Mouse (Mus musculus) kidney, embryonic 14.5 days (tissue): ENCODE measurements around the gene Gclc. TPM values are rescaled to one million over a fixed set of nuclear protein-coding genes. Genes with fewer than 3 reads are reported as not detected.
A peak's percentile ranks its signal among the peaks of the same experiment; 100 is the strongest.

Experiments
- ATAC-seq: fragments of 200-750 bp; cut with Nextera tagmentation; 2 replicates; pipeline ENCODE4 v1.8.0; 2017; ENCODE audit warnings: moderate number of reproducible peaks, mild to moderate bottlenecking, moderate TSS enrichment, moderate library complexity; ENCODE audit not compliant: low FRiP score, low TSS enrichment
- H3K27ac ChIP-seq: fragments of 300-500 bp; sonication (generic); 2 replicates; pipeline ENCODE4 v1.5.1; 2014; ENCODE audit warnings: low read depth, mild to moderate bottlenecking, low read length, moderate library complexity, mixed read lengths
- H3K27me3 ChIP-seq: fragments of 300-500 bp; sonication (generic); 2 replicates; pipeline ENCODE4 v1.6.1; 2014; ENCODE audit warnings: mild to moderate bottlenecking, low read length; ENCODE audit not compliant: control insufficient read depth, insufficient read depth
- H3K36me3 ChIP-seq: fragments of 300-500 bp; sonication (generic); 2 replicates; pipeline ENCODE4 v1.6.1; 2014; ENCODE audit warnings: low read length, mixed read lengths; ENCODE audit not compliant: control insufficient read depth, insufficient read depth
- H3K4me1 ChIP-seq: fragments of 300-500 bp; sonication (generic); 2 replicates; pipeline ENCODE4 v1.6.1; 2014; ENCODE audit warnings: low read length, mixed read lengths; ENCODE audit not compliant: control insufficient read depth, insufficient read depth
- H3K4me2 ChIP-seq: fragments of 300-500 bp; sonication (generic); replicated peaks from 2 replicates; pipeline ENCODE4 v1.6.1; 2014; ENCODE audit warnings: low read depth, mild to moderate bottlenecking, low read length
- H3K4me3 ChIP-seq: fragments of 300-500 bp; sonication (generic); 2 replicates; pipeline ENCODE4 v1.5.1; 2014; ENCODE audit warnings: mild to moderate bottlenecking, low read length
- H3K9ac ChIP-seq: fragments of 300-500 bp; sonication (generic); 2 replicates; pipeline ENCODE4 v1.6.1; 2014; ENCODE audit warnings: low read depth, mild to moderate bottlenecking, low read length, moderate library complexity
- H3K9me3 ChIP-seq: fragments of 300-500 bp; sonication (generic); 2 replicates; pipeline ENCODE4 v1.6.1; 2016; ENCODE audit warnings: low read length; ENCODE audit not compliant: control insufficient read depth
- WGBS: fragments of 180-500 bp; shearing (Covaris S2); extraction: QIAGEN DNeasy Blood & Tissue Kit; methylation state at CpG from one replicate; pipeline ENCODE4 v1.1.7; 2014; 5-methylcytosine and 5-hydroxymethylcytosine counted together
- polyA plus RNA-seq: library from polyadenylated mRNA; unstranded; fragments of >200 nt; fragmentation: Nextera tagmentation; extraction: Ambion mirVana; gene quantifications from 2 replicates; pipeline ENCODE4 v1.2.1, GENCODE M21; 2014

Gclc gene
- polyA plus RNA-seq, result 21.1 and 30.0 TPM in 2 replicates

DNA sequence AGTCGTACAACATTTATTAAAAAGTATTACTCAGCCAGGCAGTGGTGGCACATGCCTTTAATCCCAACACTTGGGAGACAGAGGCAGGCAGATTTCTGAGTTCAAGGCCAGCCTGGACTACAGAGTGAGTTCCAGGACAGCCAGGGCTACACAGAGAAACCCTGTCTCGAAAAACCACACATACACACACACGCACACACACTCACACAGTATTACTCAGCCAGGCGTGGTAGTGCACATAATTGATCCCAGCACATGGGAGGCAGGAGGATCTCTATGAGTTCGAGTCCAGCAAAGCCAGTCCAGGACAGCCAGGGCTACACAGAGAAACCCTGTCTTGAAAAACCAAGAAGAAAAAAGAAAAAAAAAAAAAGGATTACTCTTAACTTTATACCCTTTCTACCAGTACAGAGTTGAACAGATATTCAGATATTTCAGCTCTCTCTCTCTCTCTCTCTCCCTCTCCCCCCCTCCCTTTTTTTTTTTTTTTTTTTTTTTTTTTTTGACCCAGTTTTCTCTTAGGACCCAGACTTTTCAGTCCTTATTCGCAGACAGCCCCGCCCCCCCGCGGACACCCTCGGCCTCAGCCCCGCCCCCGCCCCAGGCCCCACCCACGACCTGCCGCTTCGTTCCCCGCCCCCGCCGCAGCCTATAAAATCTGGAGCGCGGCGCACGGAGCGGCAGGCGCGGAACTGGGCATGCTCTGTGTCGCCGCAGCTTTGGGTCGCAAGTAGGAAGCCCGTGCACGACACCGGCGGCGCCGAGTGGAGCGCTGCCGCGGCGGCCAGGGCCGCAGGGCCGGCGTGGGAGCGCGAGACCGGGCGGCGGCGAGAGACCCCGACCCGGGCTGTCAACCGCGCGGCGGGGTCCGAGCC is at the start of gene Gclc:
TSS of gene Gclc (plus strand) at position 683 of the 875 bp plus-strand sequence.
- peak within 1 kb of the TSS; percentile 75 for H3K4me2 ChIP-seq
- peaks cover 2% of the 10 kb centered on the region; the same call in 1 of the 2 replicates for H3K36me3 ChIP-seq
- ATAC-seq, result peak; percentile 81
- H3K9ac ChIP-seq, result peak within 1 kb of the TSS; percentile 85
- H3K4me1 ChIP-seq, result peaks cover 10% of the 10 kb centered on the region
- no peaks in the 10 kb centered on the region for H3K9me3 ChIP-seq
- 7% methylated on average over 53 of the region's 54 CpGs for WGBS
- H3K27me3 ChIP-seq, result no peaks in the 10 kb centered on the region
- peak within 1 kb of the TSS; percentile 73 for H3K27ac ChIP-seq
- peak within 1 kb of the TSS; percentile 80 for H3K4me3 ChIP-seq

DNA sequence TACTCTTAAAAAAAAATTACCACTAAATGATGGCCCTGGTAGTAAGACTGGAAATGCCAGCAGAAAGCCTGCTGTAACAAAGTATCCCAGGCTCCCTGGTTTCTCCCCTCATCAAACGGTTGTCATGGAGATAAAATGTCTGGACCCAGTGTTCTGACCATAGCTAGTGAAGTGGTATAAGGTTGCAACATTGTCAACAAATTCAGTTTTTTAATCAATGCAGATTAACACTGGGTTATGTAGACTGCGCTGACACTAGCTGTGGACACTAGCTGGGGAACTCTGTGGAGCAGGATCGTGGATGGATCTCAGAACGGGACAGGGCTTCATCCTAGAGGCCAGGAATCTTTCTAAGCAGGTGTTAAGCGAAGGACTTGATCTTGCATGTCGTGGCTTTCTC is 47.8 kb upstream of the Gclc start:
- H3K9me3 ChIP-seq, result no peaks in the 10 kb centered on the region
- ATAC-seq, result no peak
- H3K36me3 ChIP-seq, result no peaks in the 10 kb centered on the region
- no peak overlapping the region for H3K4me2 ChIP-seq
- no peaks in the 10 kb centered on the region for H3K4me1 ChIP-seq
- H3K27me3 ChIP-seq, result no peaks in the 10 kb centered on the region
- H3K4me3 ChIP-seq, result no peak overlapping the region
- WGBS, result 82% methylated on average over 6 of the region's 6 CpGs
- no peak overlapping the region for H3K27ac ChIP-seq
- no peak overlapping the region for H3K9ac ChIP-seq

DNA sequence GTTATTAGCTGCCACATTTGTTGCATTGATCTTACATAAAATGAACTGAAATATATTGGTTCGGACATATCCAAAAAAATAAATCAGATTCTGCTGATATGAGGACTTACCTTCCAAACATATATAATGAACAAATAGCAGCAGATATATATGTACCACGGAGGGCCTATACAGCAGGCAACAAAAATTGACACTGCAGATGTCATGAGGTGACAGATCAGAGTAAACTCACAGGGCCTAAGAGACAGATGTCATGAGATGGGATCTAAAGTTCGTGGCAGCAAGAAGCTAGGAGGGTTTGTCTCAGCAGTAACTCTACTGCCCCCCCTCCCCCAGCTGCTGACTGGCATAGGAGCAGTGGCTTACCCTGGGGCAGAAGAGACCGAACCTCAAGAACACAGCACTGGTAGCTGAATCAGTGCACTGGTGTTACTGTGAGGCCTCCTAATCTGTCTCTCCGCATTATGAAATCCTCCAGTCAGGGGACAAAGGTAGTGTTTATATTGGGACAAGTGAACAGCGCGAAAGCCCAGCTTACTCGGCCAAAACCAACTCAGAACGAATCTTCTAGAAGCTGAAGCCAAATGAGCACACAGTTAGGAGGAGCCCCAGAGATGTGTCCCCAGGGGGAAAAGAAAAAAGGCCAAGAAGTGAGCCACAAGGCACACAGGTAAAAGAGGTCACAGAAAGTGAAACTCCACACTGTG is 46.7 kb upstream of the Gclc start:
- no peak for ATAC-seq
- H3K27ac ChIP-seq, result no peak overlapping the region
- H3K36me3 ChIP-seq, result no peaks in the 10 kb centered on the region
- H3K4me3 ChIP-seq, result no peak overlapping the region
- 87% methylated on average over 9 of the region's 9 CpGs for WGBS
- no peaks in the 10 kb centered on the region for H3K9me3 ChIP-seq
- H3K27me3 ChIP-seq, result no peaks in the 10 kb centered on the region
- no peak overlapping the region for H3K4me2 ChIP-seq
- H3K4me1 ChIP-seq, result no peaks in the 10 kb centered on the region
- H3K9ac ChIP-seq, result no peak overlapping the region

DNA sequence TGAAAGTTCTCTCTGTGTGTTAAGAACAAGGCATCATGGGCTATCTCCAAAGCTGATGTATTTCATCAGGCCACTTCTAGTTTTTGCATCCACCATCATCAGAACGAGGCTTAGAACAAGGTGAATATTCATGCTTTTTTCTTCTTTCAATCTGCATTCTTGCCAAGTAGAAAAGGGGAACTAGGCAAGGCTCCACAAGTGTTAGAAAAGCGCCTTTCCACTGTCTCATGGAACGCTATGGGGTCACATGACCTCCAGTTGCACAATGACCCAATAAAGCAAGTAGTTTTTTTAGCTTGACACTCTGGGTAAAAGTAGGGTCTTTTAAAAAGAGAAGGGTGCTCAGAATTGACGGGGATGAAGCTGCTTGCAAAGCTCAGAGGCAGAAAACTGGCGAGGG is 45.4 kb upstream of the Gclc start:
- ATAC-seq, result no peak
- Histone ChIP-seq H3K4me1 (no peaks in the 10 kb centered on the region), H3K9me3 (no peaks in the 10 kb centered on the region), H3K27ac (no peak overlapping the region), H3K4me2 (no peak overlapping the region), H3K36me3 (no peaks in the 10 kb centered on the region), H3K4me3 (no peak overlapping the region), H3K9ac (no peak overlapping the region), H3K27me3 (no peaks in the 10 kb centered on the region)
- WGBS, result 75% methylated on average over 5 of the region's 5 CpGs

DNA sequence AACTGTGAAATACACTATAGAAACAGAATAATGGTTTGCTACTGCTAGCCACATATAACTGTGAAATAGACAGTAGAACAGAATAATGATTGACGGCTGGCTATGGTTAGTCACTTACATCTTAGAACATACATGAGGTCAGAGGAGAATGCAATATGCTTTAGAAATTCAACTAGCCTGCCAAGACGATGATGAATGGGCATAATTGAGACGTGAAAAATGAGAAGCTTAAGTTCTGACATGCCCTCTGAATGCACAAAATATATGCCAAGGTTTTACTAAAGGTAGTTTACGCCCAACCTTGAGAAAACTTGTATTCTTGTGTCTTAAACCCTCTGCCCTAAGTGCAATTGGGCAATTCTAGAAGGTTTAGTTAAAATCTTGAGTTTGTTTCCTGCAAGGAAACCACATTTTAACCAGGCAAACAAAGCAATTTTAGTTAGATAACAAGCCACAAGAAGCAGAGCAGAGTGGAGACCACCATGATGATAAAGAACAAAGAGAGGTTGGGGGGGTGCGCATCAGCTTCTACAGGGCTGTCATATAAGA is 43.2 kb upstream of the Gclc start:
- WGBS, result 85% methylated on average over 5 of the region's 5 CpGs
- no peak for ATAC-seq

DNA sequence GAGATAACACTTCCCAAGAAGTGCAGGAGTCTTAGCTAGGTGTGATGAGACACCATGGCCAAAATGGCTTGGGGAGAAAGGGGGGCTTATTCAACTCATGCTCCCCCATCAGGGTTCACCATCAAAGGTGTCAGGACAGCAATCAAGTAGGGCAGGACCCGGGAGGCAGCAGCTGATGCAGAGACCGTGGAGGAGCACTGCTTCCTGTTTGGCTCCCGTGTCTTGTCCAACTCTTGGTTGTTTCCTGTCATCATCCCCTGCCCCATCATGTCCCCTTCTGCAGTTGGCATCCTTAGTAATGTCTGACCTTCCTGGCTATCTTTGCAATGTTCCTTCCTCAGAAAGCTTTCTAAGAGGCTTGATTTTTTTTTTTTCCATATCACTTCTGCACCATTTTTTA is 41.5 kb upstream of the Gclc start:
- H3K9me3 ChIP-seq, result no peaks in the 10 kb centered on the region
- no peak overlapping the region for H3K4me2 ChIP-seq
- no peaks in the 10 kb centered on the region for H3K36me3 ChIP-seq
- H3K4me3 ChIP-seq, result no peak overlapping the region
- H3K27ac ChIP-seq, result no peak overlapping the region
- WGBS, result 10% methylated on average over 3 of the region's 3 CpGs
- ATAC-seq, result no peak
- H3K4me1 ChIP-seq, result no peaks in the 10 kb centered on the region
- H3K9ac ChIP-seq, result no peak overlapping the region
- H3K27me3 ChIP-seq, result no peaks in the 10 kb centered on the region

More for the DNA sequence above, 43.2 kb upstream of the Gclc start:
- H3K36me3 ChIP-seq, result no peaks in the 10 kb centered on the region
- no peaks in the 10 kb centered on the region for H3K9me3 ChIP-seq
- H3K4me3 ChIP-seq, result no peak overlapping the region
- H3K4me2 ChIP-seq, result no peak overlapping the region
- no peak overlapping the region for H3K27ac ChIP-seq
- no peaks in the 10 kb centered on the region for H3K27me3 ChIP-seq
- H3K4me1 ChIP-seq, result no peaks in the 10 kb centered on the region
- no peak overlapping the region for H3K9ac ChIP-seq

DNA sequence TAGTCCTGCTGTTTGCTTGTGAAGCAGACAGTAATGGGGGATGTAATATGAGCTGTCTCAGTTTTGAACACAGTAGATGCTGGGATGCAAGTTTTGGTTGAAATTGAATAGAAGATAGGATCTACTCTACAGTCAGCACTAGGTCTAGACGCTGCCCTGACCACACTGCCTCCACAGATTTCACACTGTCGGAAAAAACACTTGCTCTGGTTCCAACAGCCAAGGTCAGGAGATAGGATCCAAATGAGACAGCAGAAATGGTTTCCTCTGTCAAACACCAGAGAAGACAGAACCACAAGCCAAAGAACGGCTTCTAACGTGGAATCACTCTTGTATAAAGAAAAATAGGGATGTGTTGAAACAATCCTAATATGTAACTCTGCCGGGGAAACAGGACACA is 41.0 kb upstream of the Gclc start:
- H3K4me3 ChIP-seq, result no peak overlapping the region
- H3K9me3 ChIP-seq, result no peaks in the 10 kb centered on the region
- no peaks in the 10 kb centered on the region for H3K4me1 ChIP-seq
- no peaks in the 10 kb centered on the region for H3K36me3 ChIP-seq
- no peak overlapping the region for H3K9ac ChIP-seq
- no peak overlapping the region for H3K27ac ChIP-seq
- no peak overlapping the region for H3K4me2 ChIP-seq
- WGBS, result 83% methylated on average over 5 of the region's 5 CpGs
- no peaks in the 10 kb centered on the region for H3K27me3 ChIP-seq
- ATAC-seq, result no peak

DNA sequence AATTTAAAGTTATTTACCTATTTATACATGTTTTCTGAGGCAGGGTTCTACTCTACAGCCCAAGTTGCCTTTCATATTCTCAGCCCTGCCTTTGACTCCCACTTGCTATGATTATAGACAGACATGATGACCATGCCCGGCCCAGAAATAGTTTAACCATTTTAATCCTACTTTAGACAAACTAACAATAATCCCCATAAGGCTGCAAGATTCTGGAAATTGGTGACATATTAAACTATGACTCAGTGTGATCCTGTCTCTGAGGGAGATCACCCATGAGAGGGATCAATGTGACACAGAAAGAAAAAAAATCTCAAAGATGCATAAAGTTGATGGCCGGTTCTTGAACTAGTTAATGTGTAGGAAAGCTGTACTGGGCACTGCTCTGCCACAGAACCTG is 39.1 kb upstream of the Gclc start:
- WGBS, result 83% methylated on average over 2 of the region's 2 CpGs
- H3K9ac ChIP-seq, result no peak overlapping the region

DNA sequence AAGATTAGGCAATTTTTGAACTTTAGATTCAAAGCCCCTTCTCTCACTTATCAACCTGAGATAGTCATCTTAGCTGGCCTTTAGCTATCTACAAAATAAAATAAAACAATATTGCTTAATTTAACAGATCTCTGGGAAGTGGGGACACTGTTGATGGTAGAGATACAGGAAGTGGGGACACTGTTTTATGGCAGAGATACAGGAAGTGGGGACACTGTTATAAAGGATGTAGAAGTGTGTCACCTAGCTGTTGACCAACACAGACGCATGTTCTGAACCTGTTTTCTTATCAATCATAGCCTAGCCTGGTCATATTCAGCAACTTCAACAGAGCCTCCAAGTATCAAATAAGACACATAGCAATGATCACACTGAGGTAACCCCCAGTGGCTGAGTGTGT is 38.3 kb upstream of the Gclc start:
- no peak overlapping the region for H3K4me2 ChIP-seq
- WGBS, result 83% methylated on average over 1 of the region's 1 CpGs
- no peaks in the 10 kb centered on the region for H3K36me3 ChIP-seq
- ATAC-seq, result no peak
- no peak overlapping the region for H3K27ac ChIP-seq
- H3K9me3 ChIP-seq, result no peaks in the 10 kb centered on the region
- no peak overlapping the region for H3K9ac ChIP-seq
- no peaks in the 10 kb centered on the region for H3K4me1 ChIP-seq
- H3K4me3 ChIP-seq, result no peak overlapping the region
- no peaks in the 10 kb centered on the region for H3K27me3 ChIP-seq

More for the DNA sequence above, 39.1 kb upstream of the Gclc start:
- no peak overlapping the region for H3K4me3 ChIP-seq
- no peaks in the 10 kb centered on the region for H3K9me3 ChIP-seq
- no peaks in the 10 kb centered on the region for H3K36me3 ChIP-seq
- H3K4me1 ChIP-seq, result no peaks in the 10 kb centered on the region
- ATAC-seq, result no peak
- H3K27me3 ChIP-seq, result no peaks in the 10 kb centered on the region
- H3K4me2 ChIP-seq, result no peak overlapping the region
- no peak overlapping the region for H3K27ac ChIP-seq
